Mouse (Mus musculus): ENCODE measurements around the gene Wars.

- TF ChIP-seq CTCF (IDR thresholded peaks at IDR 0.05; ENCODE audit: borderline replicate concordance, extremely low read depth, insufficient read depth, insufficient read length) (no peak), POLR2A (IDR thresholded peaks at IDR 0.05; ENCODE audit: borderline replicate concordance, extremely low read depth, insufficient read depth, insufficient read length, poor library complexity, severe bottlenecking) (no peak)
Observed at GRCm38 (mm10) chr12:108931341-108932053, 37.5 kb upstream of the Wars start.

Data from brain, embryonic 14.5 days (tissue).